Comparison of ENCODE assay signal across 17 mouse cellular contexts in the genomic region with DNA sequence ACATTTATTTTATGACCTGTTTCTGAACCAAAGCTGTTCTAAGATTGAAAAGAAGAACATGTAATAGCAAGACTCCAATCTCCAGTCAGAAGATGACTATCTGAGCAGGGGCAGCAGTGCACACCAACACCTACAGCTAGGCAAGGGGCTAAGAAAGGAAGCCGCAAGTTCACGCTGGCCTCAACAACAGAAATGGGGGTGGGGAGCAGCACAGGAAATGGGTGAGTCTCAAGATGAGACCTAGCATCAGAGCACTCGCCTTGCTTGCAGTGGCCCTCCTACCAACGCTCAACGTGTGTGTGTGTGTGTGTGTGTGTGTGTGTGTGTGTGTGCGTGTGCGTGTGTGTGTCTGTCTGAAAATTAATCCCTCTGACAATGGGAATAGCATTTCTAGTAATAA. TPM values are rescaled to one million over a fixed set of nuclear protein-coding genes. Genes with fewer than 3 reads are reported as not detected.
DNase-seq lines count a peak whose midpoint lies in the region; ATAC-seq lines count a peak whose summit lies in the region.
"Had no signal": no experiment of that assay in that cellular context is flagged by ENCODE, and none has a peak within 500 bp of the region (broad histone marks: within the 10 kb centered on the region; RNA-seq: fewer than 3 reads in every experiment).

No protein-coding gene starts in this region.

- no peaks in the 10 kb centered on the region for H3K9me3 ChIP-seq in hindbrain, embryonic 12.5 days (replicated peaks)
- H3K9me3 ChIP-seq: embryonic facial prominence, embryonic 12.5 days; forebrain, embryonic 15.5 days; heart, embryonic 13.5 days; hindbrain, embryonic 10.5 days; limb, embryonic 13.5 days; midbrain, embryonic 13.5 days had no signal

- peak; percentile 7 to 19 for DNase-seq in spleen, adult 18-20 months
- DNase-seq in spleen, postnatal 14 days (ENCODE audit: low spot score in 2 of 2): no peak
- peak; percentile 51 to 53 for DNase-seq in spleen, postnatal 36 days (ENCODE audit: low spot score in 2 of 2)
- peak; percentile 77 for DNase-seq in thymus, postnatal 4 days
- DNase-seq in gastrocnemius, postnatal 4 days (ENCODE audit: low spot score in 2 of 2): no peak
- DNase-seq in frontal cortex, postnatal 10 days (ENCODE audit: low spot score in 2 of 2): no peak
- DNase-seq: cerebellum, adult 9-10 months had no signal

- 83% methylated on average over 7 of the region's 7 CpGs for WGBS in hindbrain, embryonic 12.5 days

- H3K27ac ChIP-seq in hindbrain, embryonic 12.5 days: no peak overlapping the region
- H3K27ac ChIP-seq: embryonic facial prominence, embryonic 12.5 days; forebrain, embryonic 15.5 days; heart, embryonic 13.5 days; hindbrain, embryonic 10.5 days; kidney, postnatal 0 days; limb, embryonic 13.5 days; midbrain, embryonic 13.5 days had no signal

- H3K27me3 ChIP-seq in hindbrain, embryonic 12.5 days: no peaks in the 10 kb centered on the region
- H3K27me3 ChIP-seq: embryonic facial prominence, embryonic 12.5 days; forebrain, embryonic 15.5 days; heart, embryonic 13.5 days; limb, embryonic 13.5 days; midbrain, embryonic 13.5 days had no signal

- peak; percentile 100 for ATAC-seq in activated CD4-positive, CD25-positive, alpha-beta regulatory T cell, adult 4 months
- ATAC-seq in hindbrain, embryonic 12.5 days (ENCODE audit: low FRiP score): no peak
- ATAC-seq: forebrain, embryonic 15.5 days; midbrain, embryonic 13.5 days had no signal

- no peaks in the 10 kb centered on the region for H3K4me1 ChIP-seq in hindbrain, embryonic 12.5 days
- H3K4me1 ChIP-seq: embryonic facial prominence, embryonic 12.5 days; forebrain, embryonic 15.5 days; heart, embryonic 13.5 days; hindbrain, embryonic 10.5 days; limb, embryonic 13.5 days; midbrain, embryonic 13.5 days had no signal

- H3K36me3 ChIP-seq in hindbrain, embryonic 12.5 days: peaks cover 19% of the 10 kb centered on the region

- no peak overlapping the region for H3K9ac ChIP-seq in hindbrain, embryonic 12.5 days
- H3K9ac ChIP-seq: embryonic facial prominence, embryonic 12.5 days; forebrain, embryonic 15.5 days; heart, embryonic 13.5 days; limb, embryonic 13.5 days; midbrain, embryonic 13.5 days had no signal

- no peak overlapping the region for H3K4me2 ChIP-seq in hindbrain, embryonic 12.5 days (replicated peaks)
- H3K4me2 ChIP-seq: embryonic facial prominence, embryonic 12.5 days; forebrain, embryonic 15.5 days; heart, embryonic 13.5 days; limb, embryonic 13.5 days; midbrain, embryonic 13.5 days had no signal

- no peak overlapping the region for H3K4me3 ChIP-seq in hindbrain, embryonic 12.5 days
- H3K4me3 ChIP-seq: embryonic facial prominence, embryonic 12.5 days; forebrain, embryonic 15.5 days; heart, embryonic 13.5 days; hindbrain, embryonic 10.5 days; limb, embryonic 13.5 days; midbrain, embryonic 13.5 days; myocyte had no signal

RNA-seq across cellular contexts. Expression of a gene that starts 16.0 kb away (rescaled TPM):
- 10 to 100 TPM; 59.6 to 60.3 TPM for polyA plus RNA-seq in activated CD4-positive, CD25-positive, alpha-beta regulatory T cell, adult 4 months (2017; shearing (Covaris generic))
- 10 to 100 TPM; 29.4 to 31.4 TPM for total RNA-seq in gastrocnemius, postnatal 4 days (2021)
- 25.7 and 28.5 TPM in 2 replicates for polyA plus RNA-seq in hindbrain, embryonic 12.5 days (2016; fragmentation: Nextera tagmentation; extraction: Ambion mirVana)

Comparison
In these comparisons a context has a peak if more than half of its experiments do, and no peak if none do; other contexts are left out.
1. DNase-seq: peak in spleen, adult 18-20 months (2 of 2), spleen, postnatal 36 days (2 of 2) and thymus, postnatal 4 days (single experiment); none in spleen, postnatal 14 days (0 of 2), gastrocnemius, postnatal 4 days (0 of 2) and frontal cortex, postnatal 10 days (0 of 2).